Mouse (Mus musculus) neural tube, postnatal 0 days (tissue): ENCODE measurements around the gene Wbp4. TPM values are rescaled to one million over a fixed set of nuclear protein-coding genes. Genes with fewer than 3 reads are reported as not detected.

Experiments
- polyA plus RNA-seq: library from polyadenylated mRNA; unstranded; fragments of >200 nt; fragmentation: Nextera tagmentation; extraction: Ambion mirVana; gene quantifications from 2 replicates; pipeline ENCODE4 v1.2.1, GENCODE M21; 2015

Gene Wbp4
- polyA plus RNA-seq = 46.1 and 46.6 TPM in 2 replicates

DNA sequence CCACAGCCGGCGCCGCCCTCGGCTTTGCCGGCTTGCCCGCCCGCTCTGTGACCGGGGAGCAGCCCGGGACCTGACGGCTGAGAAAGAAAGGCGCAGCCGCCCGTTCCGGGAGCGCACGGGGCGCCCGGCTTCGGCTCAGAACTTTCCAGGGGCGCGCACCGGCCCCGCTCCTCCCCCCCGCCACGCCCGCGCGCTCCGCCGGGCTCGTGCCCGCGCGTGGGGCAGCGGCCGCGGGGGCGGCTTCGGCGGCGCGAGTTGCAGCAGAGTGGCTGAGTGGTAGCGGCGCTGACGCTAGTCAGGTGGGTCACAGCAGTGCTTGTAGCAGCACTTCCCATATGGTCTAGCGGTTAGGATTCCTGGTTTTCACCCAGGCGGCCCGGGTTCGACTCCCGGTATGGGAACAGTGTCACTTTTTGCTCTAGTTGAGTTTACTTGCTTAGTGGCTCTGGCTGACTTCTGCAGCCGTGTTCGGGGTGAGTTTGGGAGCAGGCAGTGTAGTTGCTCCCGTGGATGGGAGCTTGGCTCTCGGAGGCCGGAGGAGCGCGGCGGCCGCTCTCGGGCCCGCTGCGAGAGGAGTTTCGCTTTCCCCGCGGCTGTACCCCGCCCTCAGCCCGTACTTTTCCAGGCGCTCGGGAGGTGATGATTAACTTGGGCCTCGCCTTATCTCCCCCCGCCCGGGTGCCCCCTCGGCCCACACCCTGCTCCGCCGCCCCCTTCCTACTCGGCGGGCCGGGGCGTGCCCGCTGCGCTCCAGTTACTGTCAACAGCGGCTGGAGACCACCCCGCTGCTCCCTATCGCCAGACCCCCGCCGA, at the start of gene Wbp4:
Gene Wbp4 (minus strand): TSS at position 182 of the 813 bp plus-strand sequence.

GRCm38 (mm10) chr14:79480624-79481338, 539 bp downstream of the Wbp4 start, which contains the start of gene Elf1:
TSS of gene Elf1 (plus strand) at chr14:79481194.

GRCm38 (mm10) chr14:79451681-79452590, 29.4 kb downstream of the Wbp4 start, which contains the start of gene Kbtbd6:
TSS of gene Kbtbd6 (plus strand) at chr14:79451835.

DNA sequence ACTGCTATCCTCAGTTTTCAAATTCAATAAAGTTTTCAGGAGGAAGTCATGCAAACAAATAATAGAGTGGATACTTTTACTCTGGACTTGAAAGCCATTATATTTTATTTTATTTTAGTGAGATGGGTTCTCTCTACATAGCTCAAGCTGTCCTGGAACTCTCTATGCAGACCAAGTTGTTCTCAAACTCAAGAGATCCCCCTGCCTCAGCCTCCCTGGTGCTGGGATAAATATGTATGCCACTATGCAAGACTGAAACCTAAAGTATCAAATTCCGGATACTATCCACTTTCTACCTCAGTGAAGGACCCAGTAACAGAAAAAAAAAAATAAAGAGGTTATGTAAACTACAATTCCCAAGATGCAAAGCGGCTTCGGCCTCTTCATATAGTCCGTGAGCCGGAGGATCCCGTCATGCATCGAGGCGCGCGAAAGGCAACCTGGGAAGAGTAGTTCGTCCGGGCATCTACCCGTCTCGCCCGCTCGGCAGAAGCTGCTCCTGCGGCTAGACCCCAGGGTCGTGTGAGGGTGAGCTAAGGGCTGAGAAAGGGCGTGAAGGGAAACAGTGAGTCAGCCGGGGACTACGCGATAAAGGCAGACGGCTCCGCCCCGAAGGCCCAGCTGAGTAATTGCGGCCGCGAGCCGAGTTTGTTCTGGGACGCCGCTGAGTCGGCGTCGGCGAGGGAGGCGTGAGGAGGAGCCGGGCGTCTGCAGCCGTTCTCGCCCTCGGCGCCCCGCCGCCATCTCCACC, 55.2 kb downstream of the Wbp4 start, which contains the start of gene Kbtbd7:
Gene Kbtbd7 (plus strand): TSS at position 533 of the 751 bp plus-strand sequence.

Other genes starting within 250 kb of the Wbp4 start
- gene Zfp957, start 234.2 kb downstream of the Wbp4 start, polyA plus RNA-seq = not detected in 2 replicates
- 64.7 and 73.2 TPM in 2 replicates for gene Rgcc, start 179.9 kb downstream of the Wbp4 start, polyA plus RNA-seq
- gene Naa16, start 90.7 kb downstream of the Wbp4 start, polyA plus RNA-seq = 13.2 and 13.5 TPM in 2 replicates
- gene Mtrf1, start 83.7 kb downstream of the Wbp4 start, polyA plus RNA-seq = 11.9 and 12.1 TPM in 2 replicates
- gene Kbtbd7, start 55.0 kb downstream of the Wbp4 start, polyA plus RNA-seq = 12.8 TPM in 2 replicates
- gene Kbtbd6, start 29.7 kb downstream of the Wbp4 start, polyA plus RNA-seq = 1.2 TPM in 2 replicates
- 3.4 and 4.4 TPM in 2 replicates for gene Elf1, start 326 bp downstream of the Wbp4 start, polyA plus RNA-seq
- 74.9 and 87.9 TPM in 2 replicates for gene Sugt1, start 106.2 kb upstream of the Wbp4 start, polyA plus RNA-seq
- gene Cnmd, start 180.7 kb upstream of the Wbp4 start, polyA plus RNA-seq = 1.4 and 2.1 TPM in 2 replicates